10 mouse cellular contexts compared by ENCODE assay signal in genomic region chr8:92483055-92483765, GRCm38 (mm10).
A peak's percentile ranks its signal among the peaks of the same experiment; 100 is the strongest.
DNase-seq lines count a peak whose midpoint lies in the region; ATAC-seq and TF ChIP-seq lines count a peak whose summit lies in the region.
"Had no signal": no experiment of that assay in that cellular context is flagged by ENCODE, and none has a peak within 500 bp of the region (broad histone marks: within the 10 kb centered on the region; RNA-seq: fewer than 3 reads in every experiment).

No protein-coding gene starts in this region.

- TF ChIP-seq EP300 in stomach, postnatal 0 days (optimal IDR thresholded peaks at IDR 0.05), result no peak

- no peaks in the 10 kb centered on the region for H3K9me3 ChIP-seq in hindbrain, postnatal 0 days (ENCODE audit: low read length)
- H3K9me3 ChIP-seq in hindbrain, embryonic 16.5 days (ENCODE audit: control insufficient read depth, low read length), result no peaks in the 10 kb centered on the region
- H3K9me3 ChIP-seq in stomach, postnatal 0 days (ENCODE audit: control insufficient read depth, low read length), result no peaks in the 10 kb centered on the region
- no peaks in the 10 kb centered on the region for H3K9me3 ChIP-seq in heart, embryonic 12.5 days (replicated peaks)

- no peak overlapping the region for H3K27ac ChIP-seq in hindbrain, postnatal 0 days
- no peak overlapping the region for H3K27ac ChIP-seq in hindbrain, embryonic 16.5 days (ENCODE audit: low read depth, low read length)
- no peak overlapping the region for H3K27ac ChIP-seq in stomach, postnatal 0 days (replicated peaks)
- no peak overlapping the region for H3K27ac ChIP-seq in heart, embryonic 12.5 days (ENCODE audit: poor library complexity, severe bottlenecking)
- H3K27ac ChIP-seq: macrophage had no signal

- DNase-seq in hindbrain, postnatal 0 days (ENCODE audit: low spot score), result peak; percentile 10
- peak; percentile 29 for DNase-seq in embryo, embryonic 10.5 days (ENCODE audit: low spot score)
- DNase-seq in lung, adult 18-20 months, result peak; percentile 59 to 65
- no peak for DNase-seq in stomach, postnatal 0 days (ENCODE audit: low spot score)
- DNase-seq: right cerebral cortex, postnatal 25 days; thymus, postnatal 14 days had no signal

- TF ChIP-seq CTCF in hindbrain, postnatal 0 days (IDR thresholded peaks at IDR 0.05; ENCODE audit: low read depth), result no peak
- TF ChIP-seq CTCF in stomach, postnatal 0 days (IDR thresholded peaks at IDR 0.05; ENCODE audit: low read depth), result no peak

- no peak for ATAC-seq in hindbrain, postnatal 0 days
- ATAC-seq in hindbrain, embryonic 16.5 days, result no peak
- peak; percentile 96 for ATAC-seq in megakaryocyte progenitor cell, adult 5-6 weeks (replicated peaks; ENCODE audit: poor library complexity)
- ATAC-seq in stomach, postnatal 0 days (ENCODE audit: low FRiP score, low TSS enrichment), result no peak
- no peak for ATAC-seq in heart, embryonic 12.5 days (ENCODE audit: insufficient number of reproducible peaks, low FRiP score)

- H3K4me3 ChIP-seq in hindbrain, postnatal 0 days (ENCODE audit: low read length), result no peak overlapping the region
- no peak overlapping the region for H3K4me3 ChIP-seq in hindbrain, embryonic 16.5 days (ENCODE audit: low read length)
- no peak overlapping the region for H3K4me3 ChIP-seq in stomach, postnatal 0 days (ENCODE audit: low read depth, low read length)
- no peak overlapping the region for H3K4me3 ChIP-seq in heart, embryonic 12.5 days

- H3K4me2 ChIP-seq in hindbrain, postnatal 0 days (ENCODE audit: low read depth, low read length), result no peak overlapping the region
- no peak overlapping the region for H3K4me2 ChIP-seq in hindbrain, embryonic 16.5 days (ENCODE audit: low read length)
- no peak overlapping the region for H3K4me2 ChIP-seq in stomach, postnatal 0 days (replicated peaks; ENCODE audit: low read depth)
- no peak overlapping the region for H3K4me2 ChIP-seq in heart, embryonic 12.5 days

- no peaks in the 10 kb centered on the region for H3K36me3 ChIP-seq in hindbrain, postnatal 0 days (ENCODE audit: insufficient read depth, low read length)
- no peaks in the 10 kb centered on the region for H3K36me3 ChIP-seq in hindbrain, embryonic 16.5 days (ENCODE audit: control insufficient read depth, insufficient read depth, low read length)
- no peaks in the 10 kb centered on the region for H3K36me3 ChIP-seq in stomach, postnatal 0 days (ENCODE audit: control insufficient read depth, insufficient read depth, low read length)
- H3K36me3 ChIP-seq in heart, embryonic 12.5 days, result no peaks in the 10 kb centered on the region

- H3K9ac ChIP-seq in hindbrain, postnatal 0 days (replicated peaks; ENCODE audit: low read length), result no peak overlapping the region
- H3K9ac ChIP-seq in hindbrain, embryonic 16.5 days (ENCODE audit: low read depth, low read length), result no peak overlapping the region
- H3K9ac ChIP-seq in stomach, postnatal 0 days (ENCODE audit: low read length), result no peak overlapping the region
- H3K9ac ChIP-seq in heart, embryonic 12.5 days, result no peak overlapping the region

- no peaks in the 10 kb centered on the region for H3K27me3 ChIP-seq in hindbrain, postnatal 0 days (ENCODE audit: insufficient read depth, low read length)
- H3K27me3 ChIP-seq in hindbrain, embryonic 16.5 days (replicated peaks; ENCODE audit: control insufficient read depth, insufficient read depth, low read length), result peaks cover under 1% of the 10 kb centered on the region; the same call in 1 of the 2 replicates
- H3K27me3 ChIP-seq in stomach, postnatal 0 days (ENCODE audit: control insufficient read depth, insufficient read depth, low read length), result no peaks in the 10 kb centered on the region
- H3K27me3 ChIP-seq in heart, embryonic 12.5 days (replicated peaks), result peaks cover 12% of the 10 kb centered on the region; the same call in 1 of the 2 replicates

- H3K4me1 ChIP-seq in hindbrain, postnatal 0 days (ENCODE audit: insufficient read depth, low read length), result no peaks in the 10 kb centered on the region
- H3K4me1 ChIP-seq in hindbrain, embryonic 16.5 days (ENCODE audit: control insufficient read depth, insufficient read depth, low read depth, low read length), result no peaks in the 10 kb centered on the region
- H3K4me1 ChIP-seq in stomach, postnatal 0 days (replicated peaks; ENCODE audit: control insufficient read depth, insufficient read depth), result no peaks in the 10 kb centered on the region
- peaks cover 6% of the 10 kb centered on the region for H3K4me1 ChIP-seq in heart, embryonic 12.5 days (replicated peaks)

- 54% methylated on average over 8 of the region's 8 CpGs for WGBS in hindbrain, postnatal 0 days
- 48% methylated on average over 8 of the region's 8 CpGs for WGBS in hindbrain, embryonic 16.5 days
- 49% methylated on average over 8 of the region's 8 CpGs for WGBS in stomach, postnatal 0 days
- 34% methylated on average over 7 of the region's 8 CpGs for WGBS in heart, embryonic 12.5 days
